In the genomic region with DNA sequence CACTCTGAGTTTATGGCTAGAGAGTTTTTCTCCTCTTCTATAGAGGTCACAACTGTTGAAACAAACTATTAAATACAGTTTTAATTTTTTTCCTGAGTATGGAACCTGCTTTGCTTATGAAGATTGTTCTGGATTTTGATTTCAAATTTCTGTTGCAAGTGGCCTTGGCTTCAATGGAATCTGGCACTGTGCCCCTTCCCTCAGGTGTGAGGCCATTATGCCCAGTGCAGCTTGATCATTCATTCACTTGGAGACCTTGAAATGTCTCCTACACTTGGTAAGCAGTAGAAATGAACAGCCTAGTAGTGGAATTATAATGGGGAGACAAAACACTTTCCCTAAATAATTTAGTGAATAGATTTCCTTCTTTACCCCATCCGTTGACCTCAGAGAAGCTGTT, we compare ENCODE assay signal across 2 mouse cellular contexts.
"Had no signal": no experiment of that assay in that cellular context is flagged by ENCODE, and none has a peak within 500 bp of the region (broad histone marks: within the 10 kb centered on the region; RNA-seq: fewer than 3 reads in every experiment).

No protein-coding gene starts in this region.

- DNase-seq: lung, adult 18-20 months; thymus, postnatal 36 days had no signal
